Mouse (Mus musculus) activated CD4-positive, CD25-positive, alpha-beta regulatory T cell, adult 4 months (primary cell): Measurements from ENCODE around the gene Sox6. TPM values are rescaled to one million over a fixed set of nuclear protein-coding genes. Genes with fewer than 3 reads are reported as not detected.

Source experiments
- ATAC-seq: one replicate; pipeline ENCODE4 v1.8.0; 2017
- polyA plus RNA-seq, 2 experiments: library from polyadenylated mRNA; unstranded; fragments of 100-300 nt; shearing (Covaris generic); gene quantifications; one replicate each; pipeline ENCODE4 v1.2.1; 2017

The Sox6 gene
- polyA plus RNA-seq, 2 experiments from 2014 or later: not detected

DNA sequence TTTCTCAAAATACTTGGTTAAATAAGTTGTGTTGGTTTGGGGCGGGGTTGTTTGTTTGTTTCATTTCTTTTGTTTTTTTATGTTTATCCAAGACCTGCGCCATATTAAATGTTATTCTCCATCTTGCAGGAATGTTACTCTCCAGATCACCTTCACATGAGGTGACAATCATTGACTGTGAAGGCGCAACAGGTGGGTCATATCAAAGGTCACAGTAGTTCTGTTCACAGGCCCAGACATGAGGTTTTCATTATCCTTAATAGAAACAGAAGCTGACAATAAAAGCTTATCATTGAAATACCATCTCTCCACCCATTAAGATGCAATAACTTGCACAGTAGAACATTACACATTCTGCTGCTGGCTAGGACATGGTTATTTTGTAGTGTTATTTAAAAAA, 54.5 kb downstream of the Sox6 start:
- ATAC-seq: no peak

DNA sequence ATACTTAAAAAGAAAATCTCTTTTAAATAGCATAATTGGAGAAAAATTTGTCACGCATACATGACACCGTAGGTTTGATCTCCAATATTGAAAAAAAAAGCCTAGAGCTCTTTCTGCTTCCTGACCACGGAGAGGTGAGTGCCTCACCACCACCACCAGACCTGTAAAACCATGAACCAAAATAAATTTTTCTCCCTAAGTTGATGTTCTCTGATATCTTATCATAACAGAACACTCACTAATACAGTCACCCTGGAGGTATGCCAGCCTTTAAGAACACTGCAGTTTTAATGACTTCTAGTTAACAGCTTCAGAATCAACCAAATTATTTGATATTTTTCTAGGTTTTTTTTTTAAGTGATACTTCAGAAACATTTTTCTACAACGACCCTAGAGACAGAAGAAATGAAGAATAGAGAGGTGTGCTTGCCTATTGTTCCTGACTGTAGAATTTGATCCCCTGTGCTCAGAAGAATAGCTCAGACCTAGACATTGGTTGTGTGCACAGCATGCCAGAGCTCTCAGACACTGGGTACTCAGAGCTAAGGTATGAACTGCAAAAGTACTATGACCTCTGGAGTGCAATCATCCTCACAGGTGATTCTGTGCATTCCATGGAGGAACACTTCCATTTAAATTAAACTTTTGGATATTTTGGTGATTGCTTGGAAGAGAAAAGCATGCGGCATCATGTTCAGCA, 58.6 kb downstream of the Sox6 start:
- ATAC-seq: no peak

DNA sequence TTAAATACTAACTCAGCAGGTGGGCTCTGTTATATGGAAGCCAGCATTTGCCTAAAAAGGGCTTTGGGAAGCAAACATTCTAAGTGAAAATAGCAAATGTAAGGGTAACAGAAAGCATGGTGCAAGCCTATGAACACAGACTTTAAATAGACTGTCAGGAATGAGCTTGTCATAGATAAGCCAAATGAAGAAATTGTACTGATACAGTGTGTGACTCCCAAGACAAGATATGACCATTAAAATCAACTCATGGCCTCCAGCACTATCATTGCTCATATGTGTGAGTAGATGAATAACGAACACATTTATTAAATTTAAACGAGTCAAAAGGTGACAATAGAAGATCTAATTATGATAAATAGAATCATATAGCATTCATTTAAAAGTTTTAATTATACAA, 64.1 kb downstream of the Sox6 start:
- no peak for ATAC-seq

DNA sequence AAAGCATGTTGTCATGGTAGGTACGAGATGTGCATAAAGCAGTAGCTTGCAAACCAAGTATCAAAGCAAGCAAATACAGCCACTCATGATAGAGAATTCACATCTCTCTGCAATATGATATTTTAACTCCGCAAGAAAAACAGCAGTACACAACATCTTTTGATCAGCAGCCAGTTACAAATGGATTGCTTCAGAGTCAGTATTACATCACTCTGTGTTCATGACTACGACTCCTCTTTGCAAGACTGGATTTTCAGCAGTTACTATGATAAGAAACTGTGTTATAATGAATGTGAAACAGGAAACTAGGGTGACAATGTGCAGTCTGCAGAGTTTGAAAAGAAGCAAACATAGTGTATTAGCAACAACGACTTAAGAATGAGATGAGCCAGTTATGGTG, 71.4 kb downstream of the Sox6 start:
- ATAC-seq: no peak

DNA sequence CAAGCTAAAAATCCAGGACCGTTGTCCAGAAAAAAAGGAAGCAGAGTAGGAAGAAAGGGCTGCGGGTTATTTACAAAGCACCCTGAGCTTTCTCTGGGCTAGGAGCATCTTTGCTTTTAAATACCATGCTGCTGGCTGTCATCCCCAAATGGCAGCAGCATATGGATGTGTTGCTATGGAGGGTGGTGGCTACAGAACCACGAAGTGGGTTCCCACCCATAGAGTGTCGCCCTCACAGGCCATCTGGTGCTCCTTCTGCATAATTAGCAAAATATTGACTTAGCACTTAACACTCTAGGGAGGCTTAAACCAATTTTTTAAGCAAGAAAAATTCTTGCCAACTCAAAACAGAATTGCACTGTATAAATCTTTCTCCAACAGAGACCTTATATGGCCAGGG, 72.4 kb downstream of the Sox6 start:
- no peak for ATAC-seq

DNA sequence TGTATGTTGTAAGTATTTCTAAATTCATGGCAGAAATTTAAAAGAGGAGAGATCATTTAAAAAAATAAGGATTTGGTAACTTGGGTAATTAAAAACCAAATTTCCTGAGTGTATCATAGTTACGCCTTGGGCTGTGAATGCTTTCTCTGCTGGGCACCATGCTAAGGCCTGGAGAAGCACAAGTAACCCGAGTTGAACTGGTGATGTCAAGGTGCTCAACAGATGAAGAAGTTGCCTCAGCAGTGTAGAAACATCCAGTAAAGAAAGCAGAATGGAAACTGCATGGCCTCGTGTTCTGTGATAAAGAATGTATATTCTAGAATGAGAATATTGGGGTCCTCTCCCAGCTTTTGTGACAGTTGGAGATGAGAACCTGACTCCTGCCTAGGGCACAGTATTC, 85.5 kb downstream of the Sox6 start:
- ATAC-seq: no peak

DNA sequence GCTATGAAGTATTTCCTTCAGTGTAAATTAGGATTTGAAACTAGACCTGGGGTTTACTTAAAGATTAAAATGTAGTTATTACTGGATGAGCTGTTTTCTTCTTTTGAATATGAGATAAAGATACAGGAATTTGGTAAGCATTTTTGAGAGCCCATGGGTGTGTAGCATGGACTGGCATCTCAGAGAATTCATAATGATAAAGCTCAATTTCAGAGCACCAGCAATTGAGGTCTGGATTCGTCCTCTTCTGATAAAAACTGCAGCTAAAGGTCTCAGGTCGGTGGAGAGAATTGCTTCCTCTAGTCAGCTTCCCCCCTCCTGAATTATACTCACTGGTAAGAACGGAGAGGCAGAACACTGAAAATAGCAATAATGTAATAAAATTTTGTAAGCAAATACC, 86.4 kb downstream of the Sox6 start:
- ATAC-seq: no peak

DNA sequence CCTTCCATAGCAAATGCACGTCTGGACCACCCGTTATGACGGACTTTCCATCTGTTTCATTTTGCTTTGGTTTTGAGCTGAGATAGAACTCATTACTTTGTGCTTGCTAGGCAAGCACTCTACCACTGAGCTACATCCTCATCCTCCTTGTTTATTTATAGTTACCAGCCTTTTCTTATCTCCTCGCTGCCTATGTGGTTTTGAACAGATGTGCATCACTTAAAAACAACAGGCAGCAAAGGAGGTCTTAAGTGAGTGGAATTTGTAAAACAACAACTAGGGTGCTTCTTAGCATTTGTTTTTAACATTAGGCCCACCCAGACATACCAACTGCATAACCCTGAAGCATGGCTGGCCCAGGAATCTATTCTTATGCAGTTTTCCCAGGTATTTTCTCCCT, 86.9 kb downstream of the Sox6 start:
- no peak for ATAC-seq

DNA sequence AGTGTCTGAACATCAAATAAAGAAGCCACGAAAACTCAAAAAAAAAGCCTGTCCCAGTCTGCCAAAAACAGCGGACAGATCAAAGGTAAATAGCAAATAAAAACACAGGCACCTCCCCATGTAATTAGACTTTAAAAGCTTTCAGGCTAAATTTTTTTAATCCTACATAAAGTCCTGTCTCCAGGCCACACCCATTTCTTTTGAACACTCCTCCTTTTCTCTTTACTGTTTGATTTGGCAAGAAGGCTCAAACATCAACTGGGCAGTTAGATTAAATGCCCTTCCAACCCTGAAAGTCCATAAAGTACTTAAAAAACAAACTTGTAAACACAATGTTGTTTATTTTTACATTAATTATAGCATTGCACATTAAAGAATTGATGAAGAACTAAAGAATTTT, 90.7 kb downstream of the Sox6 start:
- no peak for ATAC-seq

DNA sequence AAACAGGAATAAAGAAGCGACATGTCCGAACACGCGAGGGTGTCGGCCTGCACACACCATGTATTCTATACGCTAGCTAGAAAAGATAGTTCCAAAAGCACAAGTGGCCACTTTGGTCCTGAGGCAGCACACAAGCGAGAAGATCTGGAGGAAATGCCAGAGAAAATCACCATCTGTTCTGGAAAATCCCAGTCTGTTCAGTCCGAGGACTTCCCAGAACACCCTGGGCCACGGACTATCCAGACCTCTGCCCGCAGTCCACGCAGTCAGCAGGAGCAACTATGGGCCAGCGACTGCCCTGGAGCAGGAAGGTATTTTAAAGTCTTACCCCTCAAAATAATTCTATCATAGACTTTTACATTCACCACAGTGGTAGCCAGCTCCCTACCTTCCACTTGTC, 92.0 kb downstream of the Sox6 start:
- ATAC-seq: no peak

DNA sequence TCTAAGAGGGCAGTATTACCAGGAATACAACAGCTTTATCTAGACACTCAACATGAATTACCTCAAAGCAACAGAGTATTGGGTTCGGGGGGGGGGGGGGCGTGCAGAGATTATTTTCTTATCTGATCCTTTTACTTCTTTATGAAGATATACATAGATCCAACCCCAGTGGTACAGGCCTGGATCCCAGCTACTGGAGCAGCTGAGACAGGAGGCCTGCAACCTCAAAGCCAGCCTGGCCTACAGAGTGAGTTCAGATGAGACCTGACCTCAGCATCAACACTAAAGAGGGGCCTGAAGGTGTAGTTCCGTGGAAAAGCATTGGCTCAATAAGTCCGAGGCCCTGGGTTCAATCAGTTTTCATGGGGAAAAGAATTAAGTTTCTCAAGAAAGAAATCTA, 93.1 kb downstream of the Sox6 start:
- no peak for ATAC-seq

DNA sequence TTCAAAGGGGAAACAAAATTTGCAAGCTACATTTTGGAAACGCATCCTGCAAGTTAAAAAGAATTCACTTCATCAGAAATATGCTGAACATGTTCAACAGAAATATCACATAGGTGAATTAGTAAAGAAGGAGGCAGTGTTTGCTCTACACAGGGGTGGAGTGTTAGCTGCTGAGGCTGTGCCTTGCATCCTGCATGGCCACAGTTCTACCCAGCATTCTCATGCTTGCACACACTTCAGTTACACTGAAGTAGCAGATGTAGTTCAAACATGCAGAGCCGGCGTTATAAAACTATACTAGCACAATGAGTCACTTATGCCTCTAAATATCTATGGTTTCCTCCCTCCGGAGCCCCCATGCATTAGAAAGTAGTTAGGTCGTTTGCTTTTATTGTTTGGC, 94.3 kb downstream of the Sox6 start:
- no peak for ATAC-seq

DNA sequence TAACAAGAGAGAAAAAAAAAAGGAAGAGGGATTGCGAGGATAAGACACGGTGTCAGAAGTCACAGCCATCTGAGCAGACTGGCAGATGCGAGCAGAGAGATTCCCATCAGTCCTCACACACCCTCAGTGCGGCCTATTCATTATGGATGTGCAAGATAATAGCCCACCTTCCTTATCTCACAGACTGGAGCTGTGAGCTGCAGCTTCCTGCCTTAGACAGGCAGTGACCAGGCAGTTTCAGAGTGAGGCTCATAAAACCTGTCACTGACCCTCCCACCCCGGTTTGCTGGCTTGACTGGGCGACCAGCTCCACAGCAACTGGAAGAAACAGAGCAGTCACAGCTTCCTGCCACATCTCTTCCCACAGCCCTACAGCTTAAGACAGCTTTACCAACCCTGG, 96.8 kb downstream of the Sox6 start:
- ATAC-seq: no peak

DNA sequence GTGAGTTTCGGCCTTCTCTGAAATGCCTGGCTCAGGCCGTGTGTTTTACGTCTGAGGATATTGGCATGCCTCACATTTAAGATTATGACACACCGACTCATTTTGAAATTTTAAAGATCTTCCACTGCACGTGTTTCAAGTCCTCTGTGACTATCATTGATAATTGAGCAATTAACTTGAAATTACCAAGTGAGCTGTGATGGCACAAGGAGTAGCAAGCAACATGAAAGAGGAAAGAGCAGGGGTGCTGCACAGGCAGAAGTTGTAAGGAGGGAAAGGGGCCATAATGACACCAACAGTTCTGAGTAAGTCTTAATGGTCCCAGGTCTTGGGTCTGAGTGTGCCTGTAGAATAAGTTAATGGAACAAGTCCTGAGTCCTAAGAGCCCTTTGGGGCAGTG, 99.3 kb downstream of the Sox6 start:
- no peak for ATAC-seq

DNA sequence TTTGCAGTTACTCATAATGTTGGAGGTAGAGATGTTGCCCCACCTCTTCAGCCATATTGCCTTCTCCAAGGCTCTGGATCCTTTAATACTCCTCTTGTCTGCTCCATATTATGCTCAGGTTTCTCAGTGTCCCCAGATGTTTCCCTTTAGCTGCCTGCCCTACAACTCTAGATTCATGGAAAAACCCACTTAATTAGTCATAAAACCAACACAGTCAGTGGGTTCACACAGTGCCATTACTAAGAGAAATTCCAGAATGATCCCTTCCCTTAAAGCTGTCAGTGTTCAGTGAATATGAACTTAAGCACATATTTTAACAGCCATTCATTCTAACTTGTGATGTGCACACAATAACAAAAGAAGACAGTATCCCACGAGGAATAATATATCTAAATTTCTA, 101.7 kb downstream of the Sox6 start:
- no peak for ATAC-seq

DNA sequence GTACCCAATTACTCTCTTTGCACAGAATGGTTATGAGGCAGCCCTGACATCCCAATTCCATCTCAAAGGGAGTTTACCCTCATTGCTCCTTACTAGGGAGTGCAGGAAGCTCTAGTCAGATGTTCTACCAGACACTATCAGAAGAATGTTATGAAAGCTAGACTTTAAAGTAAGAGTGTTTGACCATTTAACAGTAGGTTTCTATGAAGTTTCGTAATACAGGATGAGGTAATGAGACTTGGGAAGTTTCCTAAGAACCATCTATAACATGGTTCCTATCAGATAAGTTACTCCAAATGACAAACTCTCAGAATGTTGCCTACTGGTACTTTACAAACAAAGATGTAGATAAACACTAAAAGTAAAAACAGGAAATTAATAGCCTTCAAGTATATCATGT, 123.3 kb downstream of the Sox6 start:
- ATAC-seq: no peak

DNA sequence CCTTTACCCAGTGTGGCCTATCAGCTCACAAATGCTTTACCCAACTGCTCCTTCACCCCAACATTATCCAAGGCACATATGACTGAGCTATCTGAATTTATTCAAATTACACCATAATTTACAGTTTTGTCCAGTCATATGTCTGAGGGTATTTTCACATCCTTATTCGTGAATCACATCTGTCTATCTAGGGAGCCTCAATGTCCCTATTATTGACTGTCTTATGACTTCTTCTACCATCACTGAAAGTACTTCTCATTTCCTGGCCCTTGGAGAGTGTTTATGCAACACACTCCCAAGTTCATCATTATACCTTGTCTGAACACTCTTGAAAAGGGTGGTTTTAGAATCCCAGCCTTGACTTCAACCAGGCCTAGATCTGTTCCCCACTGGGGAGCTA, 128.3 kb downstream of the Sox6 start:
- no peak for ATAC-seq

DNA sequence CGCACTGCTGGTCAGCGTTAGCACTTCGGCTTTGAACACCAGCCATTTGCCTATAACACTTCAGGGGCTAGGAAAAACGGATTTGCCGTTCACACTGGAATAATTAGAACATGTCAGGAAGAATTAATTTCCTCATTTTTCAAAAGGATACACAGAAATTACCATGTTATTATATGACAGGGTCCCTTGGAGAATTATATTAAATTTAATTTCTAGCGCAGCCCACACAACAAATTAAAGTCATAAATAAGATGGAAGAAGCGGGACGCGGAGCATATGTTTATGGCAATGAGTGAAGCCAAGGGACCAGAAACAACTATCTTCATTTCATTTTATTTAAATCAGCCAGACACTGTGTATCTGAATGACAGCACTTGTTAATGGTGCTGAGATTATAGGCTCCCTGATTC, 133.8 kb downstream of the Sox6 start:
- no peak for ATAC-seq

DNA sequence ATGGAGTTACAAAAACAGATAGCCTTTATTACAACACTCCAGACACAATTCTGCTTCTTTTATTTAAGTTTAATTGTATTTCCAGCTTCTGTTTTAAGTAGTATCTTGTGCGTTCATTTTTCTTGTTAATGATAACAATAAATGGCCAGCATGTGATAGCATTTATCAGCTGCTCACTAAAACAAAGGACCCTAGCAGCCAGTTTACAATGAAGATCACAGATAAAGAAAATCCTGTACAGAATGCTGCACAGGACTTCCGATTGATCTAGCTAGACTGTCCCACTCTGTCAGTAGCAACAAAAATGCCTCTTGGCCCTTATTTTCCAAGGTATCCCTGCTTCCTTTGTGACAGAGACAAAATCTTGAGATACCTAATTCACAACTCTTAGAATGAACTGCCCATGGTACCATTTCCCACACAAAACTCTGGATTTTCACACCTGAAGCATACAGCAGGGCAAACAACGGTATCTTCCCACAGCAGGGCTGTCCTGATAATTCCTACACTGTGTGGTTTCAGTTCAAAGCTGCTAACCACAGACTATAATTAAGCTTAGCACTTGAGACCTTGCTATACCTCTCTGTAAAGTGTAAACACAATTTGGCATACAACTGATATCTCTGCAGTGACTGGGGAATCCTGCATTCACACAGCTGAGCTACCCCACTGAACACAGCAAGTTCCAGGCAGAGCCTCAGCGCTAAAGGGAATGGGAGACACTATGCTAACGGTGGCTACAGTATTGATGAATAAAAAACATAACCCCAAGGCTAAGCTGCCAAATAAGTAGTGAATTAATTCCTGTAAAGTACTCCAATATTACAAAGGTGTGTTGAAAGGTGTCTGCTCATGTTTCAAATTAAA, 134.4 kb downstream of the Sox6 start:
- no peak for ATAC-seq

DNA sequence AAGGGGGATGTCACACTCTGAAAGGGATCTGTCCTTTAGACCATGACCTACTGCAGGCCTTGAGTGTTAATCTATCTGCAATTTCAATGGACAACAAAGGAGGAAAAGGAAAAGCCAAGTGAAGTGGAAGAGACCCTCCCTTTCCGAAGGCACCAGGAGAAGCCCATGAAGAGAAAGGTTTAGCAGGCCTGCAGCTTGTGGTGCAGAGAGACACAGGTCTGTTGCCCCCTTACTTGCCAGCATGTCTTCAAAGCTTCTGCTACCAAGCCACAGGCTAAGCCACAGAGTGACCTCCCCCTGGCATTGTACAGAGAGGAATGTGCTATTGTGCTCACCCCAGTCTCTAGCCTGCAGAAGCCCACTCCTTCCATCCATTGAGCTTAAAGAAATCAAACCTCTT, 135.2 kb downstream of the Sox6 start:
- ATAC-seq: no peak

DNA sequence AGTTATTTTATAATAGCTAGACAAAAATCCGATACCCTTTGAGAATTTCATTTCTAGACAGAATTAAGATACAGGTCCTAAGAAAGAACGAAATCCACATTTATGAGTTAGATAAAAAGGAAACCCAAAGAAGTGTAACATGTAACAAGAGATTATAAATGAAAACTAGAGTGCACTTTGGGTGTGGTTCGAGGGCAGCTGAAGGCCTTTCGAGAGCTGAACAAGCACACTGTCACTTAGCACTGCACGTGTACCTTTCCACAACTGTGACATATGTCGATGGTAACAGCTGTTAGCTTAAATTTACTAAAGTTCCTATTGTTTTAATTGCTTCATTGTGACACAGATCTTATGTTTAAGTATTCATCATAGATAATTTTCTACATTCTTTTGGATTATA, 142.8 kb downstream of the Sox6 start:
- ATAC-seq: no peak

DNA sequence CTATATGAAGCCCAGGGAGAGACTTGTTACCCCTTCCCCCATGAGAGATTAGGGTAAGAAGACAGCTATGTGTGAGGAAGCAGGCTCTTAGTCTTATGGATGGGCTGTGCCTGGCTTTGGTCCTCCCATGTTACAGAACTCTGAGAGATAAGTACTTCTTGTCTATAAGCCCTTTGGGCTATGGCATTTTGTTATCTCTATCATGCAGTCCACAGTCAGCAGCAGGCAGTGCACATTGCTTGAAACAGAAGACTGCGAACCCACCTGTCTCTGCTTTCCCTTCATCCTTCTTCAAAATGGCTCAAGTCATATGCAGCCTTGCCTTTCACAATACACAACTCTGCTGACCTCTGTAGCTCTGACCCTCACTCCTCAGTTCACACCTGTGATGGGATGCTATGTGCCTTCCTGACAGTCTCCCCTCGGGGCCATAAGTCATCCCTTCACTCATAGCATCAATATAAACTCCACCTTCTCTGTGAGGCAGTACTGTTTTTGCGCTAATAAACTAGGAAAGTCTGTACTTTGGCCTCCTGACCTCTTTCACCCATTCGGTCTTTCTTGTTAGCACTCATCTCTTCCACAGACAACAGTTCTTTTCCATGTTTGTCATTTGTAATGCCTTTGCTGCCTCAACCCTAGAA, 143.4 kb downstream of the Sox6 start:
- no peak for ATAC-seq

DNA sequence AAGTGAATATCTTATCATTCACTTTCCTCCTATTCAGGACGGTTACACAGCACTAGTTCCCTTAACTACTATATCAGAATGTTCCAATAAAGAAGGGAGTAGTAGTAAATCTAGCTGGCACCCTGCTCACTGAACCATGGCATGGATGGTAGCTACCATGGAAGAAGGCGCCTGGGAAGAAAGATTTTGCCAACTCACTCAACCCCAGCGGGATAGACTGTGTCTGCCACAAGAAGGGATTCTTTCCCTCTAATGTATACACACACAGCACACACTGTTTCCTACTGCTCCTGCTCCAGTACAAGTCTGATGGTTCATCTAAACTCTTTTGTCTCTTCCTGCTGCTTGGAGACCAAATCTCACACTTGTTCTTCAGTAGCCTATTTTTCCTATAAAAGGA, 147.1 kb downstream of the Sox6 start:
- no peak for ATAC-seq

DNA sequence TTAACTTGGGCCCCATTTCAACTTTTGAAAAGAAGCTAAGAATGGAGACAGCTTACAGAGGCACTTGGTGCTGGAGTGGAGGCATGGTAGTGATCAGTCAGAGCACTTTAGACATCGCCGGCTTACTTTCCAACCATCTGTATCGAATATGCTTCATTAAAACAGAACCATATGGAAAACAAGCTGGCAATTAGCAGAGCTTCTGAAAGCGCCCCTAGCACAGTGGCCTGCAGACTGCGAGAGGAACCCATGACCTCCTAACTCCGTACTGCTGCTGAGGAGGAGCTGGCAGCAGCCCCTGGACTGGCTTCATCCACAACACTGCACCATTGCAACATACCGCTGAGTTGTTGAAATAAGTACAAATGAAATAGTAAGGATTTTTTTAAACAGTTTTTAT, 148.7 kb downstream of the Sox6 start:
- ATAC-seq: no peak
